ENCODE assay signal across 18 mouse cellular contexts in the genomic region with DNA sequence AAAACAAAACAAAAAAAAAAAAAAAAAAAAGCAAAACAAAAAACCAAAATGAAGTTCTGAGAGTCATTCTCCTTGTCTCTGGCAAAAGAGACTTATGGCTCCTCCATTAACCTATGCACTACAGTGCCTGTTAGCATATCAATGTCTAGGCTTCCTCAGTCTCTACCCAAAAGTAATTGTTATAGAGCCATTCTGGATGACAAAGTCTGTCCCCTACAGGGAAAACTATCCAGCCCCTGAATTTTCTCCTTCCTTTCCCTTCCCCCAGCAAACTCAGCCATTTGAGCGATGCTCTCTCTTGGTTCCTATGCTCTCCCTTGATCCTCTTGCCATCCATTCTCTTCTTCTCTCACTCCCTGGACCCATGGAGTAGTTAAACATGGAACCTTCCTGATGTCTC.
"Had no signal": no experiment of that assay in that cellular context is flagged by ENCODE, and none has a peak within 500 bp of the region (broad histone marks: within the 10 kb centered on the region; RNA-seq: fewer than 3 reads in every experiment).

No protein-coding gene starts in this region.

- H3K4me3 ChIP-seq: midbrain, embryonic 10.5 days; midbrain, embryonic 12.5 days; myocyte; neural tube, embryonic 13.5 days; neural tube, embryonic 15.5 days had no signal

- H3K27ac ChIP-seq: midbrain, embryonic 10.5 days; midbrain, embryonic 12.5 days; neural tube, embryonic 13.5 days; neural tube, embryonic 15.5 days had no signal

- H3K36me3 ChIP-seq: midbrain, embryonic 10.5 days; midbrain, embryonic 12.5 days; neural tube, embryonic 13.5 days; neural tube, embryonic 15.5 days had no signal

- DNase-seq: lung, adult 18-20 months; lung, embryonic 14.5 days; lung, postnatal 10 days; lung, postnatal 4 days; midbrain, embryonic 14.5 days; retina, postnatal 1 day; right cerebral cortex, adult 18-20 months; right cerebral cortex, postnatal 25 days; right cerebral cortex, postnatal 4 days; spleen, adult 18-20 months; thymus, adult 18-20 months; thymus, postnatal 14 days; thymus, postnatal 36 days had no signal

- H3K9me3 ChIP-seq: midbrain, embryonic 10.5 days; midbrain, embryonic 12.5 days; neural tube, embryonic 13.5 days; neural tube, embryonic 15.5 days had no signal

- H3K9ac ChIP-seq: lung, embryonic 14.5 days; midbrain, embryonic 12.5 days; neural tube, embryonic 13.5 days; neural tube, embryonic 15.5 days had no signal

- H3K27me3 ChIP-seq: midbrain, embryonic 12.5 days; neural tube, embryonic 13.5 days; neural tube, embryonic 15.5 days had no signal
